Mouse (Mus musculus) liver, embryonic 15.5 days (tissue): ENCODE measurements around the gene Lyar. TPM values are rescaled to one million over a fixed set of nuclear protein-coding genes. Genes with fewer than 3 reads are reported as not detected.

Experiments used
- ATAC-seq: fragments of 200-750 bp; cut with Nextera tagmentation; 2 replicates; pipeline ENCODE4 v1.8.0; 2017; ENCODE audit warnings: moderate number of reproducible peaks, mild to moderate bottlenecking, moderate library complexity; ENCODE audit not compliant: insufficient read depth
- H3K27ac ChIP-seq: fragments of 300-500 bp; sonication (generic); replicated peaks from 2 replicates; pipeline ENCODE4 v1.5.1; 2015; ENCODE audit warnings: mild to moderate bottlenecking, inconsistent platforms
- H3K27me3 ChIP-seq: fragments of 300-500 bp; sonication (generic); 2 replicates; pipeline ENCODE4 v1.6.1; 2015; ENCODE audit warnings: mild to moderate bottlenecking, inconsistent platforms
- H3K36me3 ChIP-seq: fragments of 300-500 bp; sonication (generic); replicated peaks from 2 replicates; pipeline ENCODE4 v1.6.1; 2015; ENCODE audit warnings: moderate library complexity, mild to moderate bottlenecking, inconsistent platforms
- H3K4me1 ChIP-seq: fragments of 300-500 bp; sonication (generic); replicated peaks from 2 replicates; pipeline ENCODE4 v1.6.1; 2015; ENCODE audit warnings: inconsistent platforms
- H3K4me2 ChIP-seq: fragments of 300-500 bp; sonication (generic); 2 replicates; pipeline ENCODE4 v1.6.1; 2015; ENCODE audit warnings: moderate library complexity, mild to moderate bottlenecking, inconsistent platforms
- H3K4me3 ChIP-seq: fragments of 300-500 bp; sonication (generic); replicated peaks from 2 replicates; pipeline ENCODE4 v1.5.1; 2015; ENCODE audit warnings: mild to moderate bottlenecking, inconsistent platforms
- H3K9ac ChIP-seq: fragments of 300-500 bp; sonication (generic); 2 replicates; pipeline ENCODE4 v1.6.1; 2015; ENCODE audit warnings: moderate library complexity, mild to moderate bottlenecking, inconsistent platforms
- H3K9me3 ChIP-seq: fragments of 300-500 bp; sonication (generic); replicated peaks from 2 replicates; pipeline ENCODE4 v1.6.1; 2016; ENCODE audit warnings: inconsistent platforms
- WGBS: fragments of 180-500 bp; shearing (Covaris S2); methylation state at CpG from one replicate; pipeline ENCODE4 v1.1.7; 2015; ENCODE audit warnings: mixed read lengths; ENCODE audit not compliant: insufficient replicate concordance; 5-methylcytosine and 5-hydroxymethylcytosine counted together
- polyA plus RNA-seq: library from polyadenylated mRNA; unstranded; fragments of >200 nt; fragmentation: Nextera tagmentation; extraction: Ambion mirVana; gene quantifications from 2 replicates; pipeline ENCODE4 v1.2.1, GENCODE M21; 2015

Lyar gene
- polyA plus RNA-seq, 1 experiment from 2014 or later: 47.7 TPM

DNA sequence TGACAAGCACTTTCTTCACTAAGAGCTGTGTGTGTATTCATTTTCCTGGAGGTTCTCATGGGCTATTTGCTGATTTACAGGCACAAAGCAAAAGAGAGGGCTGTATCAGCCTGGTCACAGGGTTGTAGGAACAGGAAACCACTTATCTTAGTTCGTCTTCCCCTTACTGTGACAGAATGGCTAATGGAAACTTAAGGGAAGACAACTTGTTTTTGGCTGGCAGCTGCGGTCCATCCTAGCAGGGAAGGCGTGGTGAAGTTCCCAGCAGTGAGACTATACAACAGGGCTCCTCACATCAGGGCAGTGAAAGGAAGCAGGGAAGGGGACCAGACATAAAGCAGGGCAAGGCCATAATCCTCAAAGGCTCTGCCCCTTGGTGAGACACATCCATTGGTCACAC is 35.4 kb downstream of the Lyar start:
- no peaks in the 10 kb centered on the region for H3K36me3 ChIP-seq
- no peaks in the 10 kb centered on the region for H3K27me3 ChIP-seq
- 6% methylated on average over 3 of the region's 3 CpGs for WGBS
- H3K27ac ChIP-seq: no peak overlapping the region
- 0 out of 2 replicates have a peak, but pooled peaks have one; percentile 28 for ATAC-seq
- 0 out of 2 replicates have a peak, but pooled peaks cover 7% of the 10 kb centered on the region for H3K4me1 ChIP-seq
- H3K9me3 ChIP-seq: no peaks in the 10 kb centered on the region
- no peak overlapping the region for H3K4me2 ChIP-seq
- no peak overlapping the region for H3K4me3 ChIP-seq
- H3K9ac ChIP-seq: no peak overlapping the region

DNA sequence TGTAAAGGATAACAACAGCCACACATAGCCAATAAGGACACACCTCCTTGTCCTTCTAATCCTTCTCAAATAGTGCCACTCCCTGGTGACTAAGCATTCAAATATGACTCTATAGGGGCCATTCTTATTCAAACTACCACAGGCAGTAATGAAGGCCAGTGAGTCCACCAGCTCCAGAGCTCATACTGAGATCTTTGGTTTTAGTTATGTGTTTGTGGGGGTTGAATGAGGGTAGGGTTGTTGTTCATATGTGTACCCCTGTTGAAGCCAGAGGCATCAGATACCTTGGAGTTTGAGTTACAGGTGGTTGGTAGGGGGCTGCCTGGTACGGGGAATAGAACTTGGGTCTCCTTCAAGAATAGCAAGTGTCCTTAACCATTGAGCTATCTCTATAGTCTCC is 36.3 kb downstream of the Lyar start:
- H3K4me3 ChIP-seq: no peak overlapping the region
- no peak overlapping the region for H3K4me2 ChIP-seq
- WGBS: 55% methylated on average over 1 of the region's 1 CpGs
- H3K27ac ChIP-seq: no peak overlapping the region
- ATAC-seq: no peak
- H3K27me3 ChIP-seq: no peaks in the 10 kb centered on the region
- no peak overlapping the region for H3K9ac ChIP-seq
- peaks cover 12% of the 10 kb centered on the region for H3K4me1 ChIP-seq
- no peaks in the 10 kb centered on the region for H3K9me3 ChIP-seq
- H3K36me3 ChIP-seq: no peaks in the 10 kb centered on the region

DNA sequence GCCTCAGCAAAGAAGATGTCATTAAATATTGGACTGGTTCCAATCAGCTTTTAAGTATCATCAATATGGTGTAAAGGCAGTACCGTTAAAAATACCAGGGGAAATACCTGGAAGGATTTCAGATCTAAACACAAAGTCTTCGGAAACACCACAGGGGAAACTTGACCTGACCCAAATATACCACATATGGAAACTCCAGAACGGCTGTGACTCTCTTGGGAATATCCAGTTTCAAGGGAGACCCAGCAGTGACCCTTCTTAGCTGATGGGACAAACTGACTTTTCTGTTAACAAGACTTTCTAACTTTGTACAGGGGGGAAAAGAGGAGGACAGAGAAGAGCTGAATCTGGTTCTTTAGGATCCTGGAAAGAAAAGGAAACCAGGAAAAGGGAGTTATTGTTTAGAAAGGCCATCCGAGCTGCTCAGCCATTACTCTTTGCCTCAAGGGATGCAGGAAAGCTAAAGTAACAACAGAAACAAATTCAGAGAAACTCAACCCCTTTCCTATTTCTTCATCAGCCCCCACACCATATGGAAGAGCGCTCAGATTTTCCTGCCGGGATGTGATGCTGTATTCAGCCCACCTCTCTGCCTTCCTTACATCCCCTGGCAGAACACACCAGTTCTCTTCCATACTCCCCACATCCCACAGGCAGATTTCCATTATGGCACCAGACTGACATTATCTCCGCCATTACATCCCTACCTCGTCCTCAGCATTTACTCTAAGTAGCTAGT is 37.9 kb downstream of the Lyar start:
- Histone ChIP-seq H3K4me2 (no peak overlapping the region), H3K9ac (no peak overlapping the region), H3K4me1 (peaks cover 12% of the 10 kb centered on the region), H3K27ac (no peak overlapping the region), H3K4me3 (no peak overlapping the region), H3K9me3 (no peaks in the 10 kb centered on the region), H3K27me3 (no peaks in the 10 kb centered on the region), H3K36me3 (peaks cover 10% of the 10 kb centered on the region)
- 78% methylated on average over 8 of the region's 8 CpGs for WGBS
- no peak for ATAC-seq

DNA sequence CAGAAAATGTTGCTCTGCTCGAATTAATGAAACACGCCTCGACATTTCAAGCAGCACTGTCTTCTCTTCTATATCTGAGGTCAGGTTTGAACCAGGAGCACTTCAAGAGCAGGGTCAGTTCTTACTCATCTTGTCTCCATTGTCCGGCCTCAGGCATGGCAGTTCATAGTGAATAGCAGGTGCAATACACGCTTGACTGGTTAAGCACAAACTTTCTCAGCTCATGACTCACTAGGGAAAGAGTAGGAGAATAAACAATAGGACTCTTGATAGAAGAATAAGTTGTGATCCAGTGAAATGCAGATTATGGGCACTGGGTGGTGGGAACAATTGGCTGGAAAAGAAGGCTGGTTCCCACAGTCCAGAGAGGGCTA is 38.5 kb downstream of the Lyar start:
- Histone ChIP-seq H3K9me3 (no peaks in the 10 kb centered on the region), H3K4me3 (no peak overlapping the region), H3K4me1 (peaks cover 12% of the 10 kb centered on the region), H3K27ac (no peak overlapping the region), H3K4me2 (no peak overlapping the region), H3K36me3 (peaks cover 16% of the 10 kb centered on the region), H3K9ac (no peak overlapping the region), H3K27me3 (no peaks in the 10 kb centered on the region)
- 79% methylated on average over 5 of the region's 5 CpGs for WGBS
- no peak for ATAC-seq

DNA sequence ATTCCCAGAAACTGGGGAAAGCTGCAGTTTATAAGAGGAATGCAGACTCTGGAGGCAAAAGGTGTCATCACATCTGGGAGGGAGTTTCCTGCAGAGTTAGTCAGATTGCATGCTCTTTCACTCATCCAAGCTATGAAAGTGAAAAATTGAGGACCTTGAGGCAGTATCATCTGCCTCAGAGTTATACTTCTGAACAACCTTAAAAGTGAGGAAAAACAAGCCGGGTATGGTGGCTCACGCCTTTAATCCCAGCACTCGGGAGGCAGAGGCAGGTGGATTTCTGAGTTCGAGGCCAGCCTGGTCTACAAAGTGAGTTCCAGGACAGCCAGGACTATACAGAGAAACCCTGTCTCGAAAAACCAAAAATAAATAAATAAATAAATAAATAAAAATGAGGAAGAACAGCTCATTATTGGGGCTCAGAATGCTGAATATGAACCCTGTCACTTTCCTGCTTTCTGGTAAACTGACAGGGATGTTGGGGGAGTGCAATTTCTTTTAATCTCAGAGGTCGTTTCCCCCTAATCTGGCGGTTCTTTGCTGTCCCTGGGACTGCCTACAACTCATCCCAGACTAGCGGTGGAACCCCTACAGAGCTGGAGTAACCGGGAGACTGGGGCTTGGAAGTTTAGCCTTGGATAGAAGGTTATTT is 39.3 kb downstream of the Lyar start:
- Histone ChIP-seq H3K4me3 (peak overlapping the region; percentile 73), H3K27me3 (no peaks in the 10 kb centered on the region), H3K9ac (peak overlapping the region; percentile 70), H3K27ac (peak overlapping the region; percentile 77), H3K36me3 (peaks cover 24% of the 10 kb centered on the region), H3K4me1 (peaks cover 12% of the 10 kb centered on the region), H3K9me3 (no peaks in the 10 kb centered on the region), H3K4me2 (peak overlapping the region; percentile 77)
- no peak for ATAC-seq
- 32% methylated on average over 9 of the region's 9 CpGs for WGBS

DNA sequence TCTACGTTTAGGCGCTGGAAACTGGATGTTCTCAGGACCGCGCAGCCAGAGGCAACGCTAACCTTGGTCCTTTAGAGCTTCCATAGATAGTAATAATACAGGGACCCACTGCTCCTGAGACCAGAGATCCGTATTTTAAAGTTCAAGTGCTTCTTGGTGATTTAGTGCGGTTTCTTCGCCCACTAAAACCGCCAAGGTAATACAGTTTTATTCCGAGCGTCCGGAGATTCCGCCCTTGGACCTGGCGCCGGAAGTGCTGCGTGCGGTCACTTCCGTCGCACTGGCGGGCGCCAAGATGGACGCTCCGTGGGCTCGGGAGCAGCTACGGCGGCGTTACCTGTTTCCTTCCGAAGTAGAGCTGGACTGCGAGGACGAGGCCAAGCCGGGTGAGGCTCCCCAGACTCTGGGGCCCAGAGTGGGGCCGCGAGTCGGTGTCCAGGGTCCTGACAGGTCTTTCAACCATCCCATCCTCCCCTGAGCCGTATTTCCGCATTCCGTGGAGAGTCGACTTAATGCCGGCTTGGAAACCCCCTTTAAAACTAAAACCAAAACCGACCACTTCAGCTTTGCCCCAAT is 39.9 kb downstream of the Lyar start, which contains the start of gene Tmem128:
Gene Tmem128, plus strand, starts transcription at position 79 of the 576 bp plus-strand sequence.
- peak within 1 kb of the TSS; percentile 70 for H3K9ac ChIP-seq
- peak within 1 kb of the TSS; percentile 77 for H3K4me2 ChIP-seq
- peak within 1 kb of the TSS; percentile 77 for H3K27ac ChIP-seq
- H3K4me1 ChIP-seq: peaks cover 12% of the 10 kb centered on the region
- ATAC-seq: peak; percentile 65
- no peaks in the 10 kb centered on the region for H3K9me3 ChIP-seq
- peaks cover 30% of the 10 kb centered on the region for H3K36me3 ChIP-seq
- no peaks in the 10 kb centered on the region for H3K27me3 ChIP-seq
- peak within 1 kb of the TSS; percentile 73 for H3K4me3 ChIP-seq
- under 1% methylated on average over 40 of the region's 40 CpGs for WGBS

DNA sequence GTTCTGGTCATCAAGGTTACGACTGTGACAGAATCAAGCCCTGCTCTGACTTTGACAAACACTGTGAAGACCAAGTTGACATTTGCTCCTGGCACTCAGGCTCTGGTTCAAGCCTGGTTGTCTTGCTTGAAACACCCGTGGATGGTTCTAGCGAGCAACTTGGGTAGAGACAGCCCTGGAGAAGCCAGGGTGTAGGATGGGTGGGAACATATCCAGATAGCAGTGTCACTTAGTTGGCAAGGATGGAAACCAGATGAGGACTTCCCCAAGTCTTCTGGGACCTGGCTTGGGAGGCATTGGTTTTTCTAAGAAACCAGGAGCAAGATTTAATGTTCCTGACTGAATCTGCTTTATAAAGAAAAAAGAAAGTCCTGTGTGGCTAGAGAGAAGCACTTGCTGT is 50.7 kb downstream of the Lyar start:
- Histone ChIP-seq H3K36me3 (peaks cover 45% of the 10 kb centered on the region), H3K4me1 (no peaks in the 10 kb centered on the region), H3K27me3 (peaks cover 26% of the 10 kb centered on the region), H3K9ac (no peak overlapping the region), H3K9me3 (no peaks in the 10 kb centered on the region), H3K27ac (no peak overlapping the region), H3K4me2 (no peak overlapping the region), H3K4me3 (no peak overlapping the region)
- 67% methylated on average over 3 of the region's 3 CpGs for WGBS
- no peak for ATAC-seq

DNA sequence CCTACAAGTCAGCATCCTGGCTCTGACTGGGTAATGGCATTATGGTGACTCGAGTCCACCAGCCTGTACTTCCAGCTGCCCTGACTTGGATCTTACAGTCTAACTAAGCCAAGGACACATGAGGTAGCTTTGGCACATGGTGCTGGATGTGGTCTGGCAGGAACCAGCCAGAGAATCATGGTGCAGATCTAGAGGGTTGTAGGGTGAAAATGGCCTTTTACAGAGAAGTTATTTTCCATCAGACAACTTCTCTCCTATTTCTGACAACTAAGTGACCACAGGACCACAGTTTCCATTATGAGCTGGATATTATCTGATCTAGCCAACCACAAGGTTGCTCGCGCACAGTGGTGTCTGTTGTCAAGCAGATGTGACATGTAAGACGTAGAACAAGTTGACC is 53.6 kb downstream of the Lyar start:
- Histone ChIP-seq H3K27me3 (peaks cover 55% of the 10 kb centered on the region), H3K4me1 (no peaks in the 10 kb centered on the region), H3K36me3 (peaks cover 23% of the 10 kb centered on the region), H3K4me2 (no peak overlapping the region), H3K9ac (no peak overlapping the region), H3K9me3 (no peaks in the 10 kb centered on the region), H3K27ac (no peak overlapping the region), H3K4me3 (no peak overlapping the region)
- 32% methylated on average over 4 of the region's 4 CpGs for WGBS
- no peak for ATAC-seq

DNA sequence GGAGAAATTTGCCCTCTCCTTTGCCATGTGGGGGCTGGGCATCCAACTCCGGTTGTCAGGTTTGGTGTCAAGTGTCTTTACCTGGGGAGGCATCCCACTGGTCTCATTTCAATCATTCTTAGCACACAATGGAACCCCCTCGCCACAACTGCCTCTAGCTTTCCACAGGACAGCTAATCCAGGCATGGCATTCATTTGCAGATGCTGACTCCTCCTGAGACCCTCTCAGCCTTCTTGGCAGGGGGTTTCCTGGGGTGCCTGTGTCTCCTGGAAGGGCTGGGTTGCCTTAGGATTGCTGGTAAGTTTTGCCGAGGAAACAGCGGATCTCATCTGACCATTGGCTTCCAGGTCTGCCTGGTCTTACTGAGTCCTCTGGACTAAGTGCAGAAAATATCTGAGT is 55.5 kb downstream of the Lyar start, which contains the start of gene Otop1:
Gene Otop1, plus strand, starts transcription at position 202 of the 400 bp plus-strand sequence.
- Histone ChIP-seq H3K9me3 (no peaks in the 10 kb centered on the region), H3K4me3 (no peak within 1 kb of the TSS), H3K27me3 (peaks cover 68% of the 10 kb centered on the region), H3K36me3 (peaks cover 11% of the 10 kb centered on the region), H3K27ac (no peak within 1 kb of the TSS), H3K4me1 (no peaks in the 10 kb centered on the region), H3K9ac (no peak within 1 kb of the TSS), H3K4me2 (no peak within 1 kb of the TSS)
- 13% methylated on average over 4 of the region's 4 CpGs for whole genome bisulfite sequencing
- ATAC-seq: no peak

DNA sequence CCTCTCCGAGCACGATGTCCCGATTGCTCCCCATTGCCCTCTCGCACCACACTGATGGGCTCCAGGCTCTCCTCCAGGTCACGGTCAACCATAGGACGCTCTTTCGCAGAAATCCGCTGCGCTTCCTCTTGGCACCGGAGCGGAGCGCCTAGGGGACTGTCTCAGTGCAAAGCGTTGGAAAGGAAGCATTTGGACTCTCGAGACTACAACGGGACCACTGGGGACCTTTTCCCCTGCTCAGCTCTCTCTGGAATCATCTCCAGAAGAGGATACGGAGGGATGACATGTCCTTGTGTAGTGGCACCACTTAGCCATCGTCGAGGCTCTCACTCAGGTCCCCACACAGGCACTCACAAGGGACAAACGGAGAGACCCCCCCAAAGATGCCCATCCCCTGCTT is 56.2 kb downstream of the Lyar start:
- H3K36me3 ChIP-seq: peaks cover 4% of the 10 kb centered on the region
- H3K27me3 ChIP-seq: peaks cover 70% of the 10 kb centered on the region
- no peak overlapping the region for H3K27ac ChIP-seq
- H3K9ac ChIP-seq: no peak overlapping the region
- H3K4me2 ChIP-seq: no peak overlapping the region
- 3% methylated on average over 19 of the region's 19 CpGs for WGBS
- H3K4me1 ChIP-seq: no peaks in the 10 kb centered on the region
- H3K4me3 ChIP-seq: no peak overlapping the region
- no peaks in the 10 kb centered on the region for H3K9me3 ChIP-seq
- no peak for ATAC-seq

DNA sequence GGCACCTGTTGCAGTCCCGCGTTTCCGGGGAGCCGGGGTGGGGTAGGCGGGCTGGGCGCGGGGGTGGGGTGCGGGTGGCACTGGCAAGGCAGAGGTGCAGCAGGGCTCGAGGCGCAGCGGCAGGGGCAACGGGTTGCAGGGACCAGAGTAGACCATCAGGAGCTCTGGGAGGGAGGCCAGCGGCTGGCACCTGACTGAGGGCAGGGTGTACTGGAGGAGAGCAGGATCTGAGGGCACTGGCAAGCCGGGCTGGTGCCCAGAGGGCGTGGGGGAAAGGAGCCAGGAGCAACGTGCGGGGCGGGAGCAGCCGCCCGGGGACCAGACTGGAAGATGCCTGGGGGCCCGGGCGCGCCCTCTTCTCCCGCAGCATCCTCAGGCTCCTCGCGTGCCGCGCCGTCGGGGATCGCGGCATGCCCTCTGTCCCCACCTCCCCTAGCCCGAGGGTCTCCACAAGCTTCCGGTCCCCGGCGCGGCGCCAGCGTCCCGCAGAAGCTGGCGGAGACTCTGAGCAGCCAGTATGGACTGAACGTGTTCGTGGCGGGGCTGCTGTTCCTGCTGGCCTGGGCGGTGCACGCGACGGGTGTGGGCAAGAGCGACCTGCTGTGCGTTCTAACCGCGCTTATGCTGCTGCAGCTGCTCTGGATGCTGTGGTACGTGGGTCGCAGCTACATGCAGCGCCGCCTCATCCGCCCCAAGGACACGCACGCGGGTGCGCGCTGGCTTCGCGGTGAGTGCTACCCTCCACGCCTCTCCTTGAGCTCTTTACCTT is 57.0 kb downstream of the Lyar start:
- no peak for ATAC-seq
- 2% methylated on average over 59 of the region's 65 CpGs for WGBS
- Histone ChIP-seq H3K27ac (no peak overlapping the region), H3K4me3 (no peak overlapping the region), H3K36me3 (no peaks in the 10 kb centered on the region), H3K4me2 (no peak overlapping the region), H3K27me3 (peaks cover 70% of the 10 kb centered on the region), H3K4me1 (no peaks in the 10 kb centered on the region), H3K9me3 (no peaks in the 10 kb centered on the region), H3K9ac (no peak overlapping the region)
